Mouse (Mus musculus) lung, postnatal 4 days (tissue): Measurements from ENCODE around the gene Sft2d2.

Experiments
- DNase-seq, 2 experiments: peaks; one replicate each; pipeline ENCODE4 v3.0.0; 2021

The Sft2d2 gene

DNA sequence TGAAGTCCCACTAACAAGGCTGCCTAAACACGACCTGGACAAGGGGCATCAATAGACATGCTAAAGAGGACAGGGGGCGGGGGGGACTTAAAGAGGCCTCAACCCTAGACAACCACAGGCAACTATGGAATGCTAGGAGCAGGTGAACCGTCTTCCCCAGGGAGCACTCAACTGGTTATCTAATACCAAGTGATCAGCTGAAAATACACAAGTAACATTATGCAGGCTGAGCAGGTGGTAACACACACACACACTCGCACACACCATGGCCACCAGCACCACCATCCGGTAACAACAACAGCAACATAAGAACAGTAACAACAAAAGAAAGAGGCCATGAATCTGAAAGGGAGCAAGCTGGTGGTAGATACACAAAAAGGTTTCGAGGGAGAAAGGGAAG is 4.2 kb downstream of the Sft2d2 start:
- no peak for DNase-seq

- DNase-seq, result no peak
These were observed 5.2 kb downstream of the Sft2d2 start for GRCm38 (mm10) chr1:165188806-165189580.

DNA sequence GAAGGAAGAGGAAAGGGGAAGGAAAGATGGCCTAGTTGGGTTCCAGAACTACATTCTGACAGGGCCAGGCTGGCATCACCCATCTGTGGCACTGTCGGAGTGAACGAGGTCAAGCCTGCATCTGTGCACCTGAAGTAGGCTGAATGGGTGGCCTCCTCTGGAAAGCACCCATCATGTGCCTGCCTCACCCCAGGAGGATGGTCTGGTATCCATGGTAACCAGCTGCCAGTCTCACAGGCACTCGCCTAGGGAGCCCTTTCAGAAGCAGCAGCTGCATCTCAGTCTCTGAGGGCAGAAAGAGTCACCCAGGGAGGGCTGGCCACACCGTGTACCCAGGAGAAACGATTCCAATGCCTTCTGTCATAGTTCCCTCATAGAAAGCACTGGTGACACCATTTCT is 6.9 kb downstream of the Sft2d2 start:
- no peak for DNase-seq

DNA sequence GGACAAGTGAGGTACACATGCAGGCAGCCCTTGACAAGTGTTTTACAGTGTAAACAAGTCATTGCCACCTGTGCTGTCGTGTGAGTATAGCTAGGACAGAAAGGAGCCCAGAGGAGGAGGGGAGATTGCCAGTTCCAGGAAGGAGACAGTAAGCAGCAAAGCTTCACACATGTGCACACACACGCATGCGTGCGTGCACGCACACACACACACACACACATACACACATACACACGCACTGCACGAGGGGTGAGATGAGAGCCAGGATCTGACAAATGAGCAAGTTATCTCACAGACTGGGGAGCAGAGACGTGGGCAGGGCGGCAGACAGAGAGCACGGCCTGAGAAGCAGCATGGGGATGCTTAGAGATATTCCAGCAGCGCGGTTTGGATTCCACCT is 7.7 kb downstream of the Sft2d2 start:
- no peak for DNase-seq

DNA sequence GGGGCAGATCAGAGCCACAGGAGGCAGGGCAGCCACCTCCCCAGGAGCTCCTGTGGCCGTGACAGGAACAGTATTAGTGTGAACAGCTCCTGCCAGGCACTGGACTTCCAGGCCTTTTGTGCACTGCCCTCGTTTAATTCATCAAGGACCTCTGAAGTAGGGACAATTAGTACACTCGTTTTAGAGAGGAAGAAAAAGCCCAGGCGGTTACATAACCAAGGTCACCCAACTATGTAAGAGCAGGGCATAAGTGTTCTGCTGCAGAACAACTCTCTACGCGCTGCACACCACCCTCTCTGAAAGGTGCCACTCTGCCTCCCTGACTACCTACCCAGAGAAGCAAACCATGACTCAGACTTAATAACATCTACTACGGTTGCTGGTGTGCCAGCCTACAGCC is 9.1 kb downstream of the Sft2d2 start:
- peak; percentile 29 to 55 for DNase-seq

GRCm38 (mm10) chr1:165184178-165184577 is 10.1 kb downstream of the Sft2d2 start:
- DNase-seq, result no peak

GRCm38 (mm10) chr1:165183400-165183799 is 10.8 kb downstream of the Sft2d2 start:
- peak; percentile 63 to 70 for DNase-seq

DNA sequence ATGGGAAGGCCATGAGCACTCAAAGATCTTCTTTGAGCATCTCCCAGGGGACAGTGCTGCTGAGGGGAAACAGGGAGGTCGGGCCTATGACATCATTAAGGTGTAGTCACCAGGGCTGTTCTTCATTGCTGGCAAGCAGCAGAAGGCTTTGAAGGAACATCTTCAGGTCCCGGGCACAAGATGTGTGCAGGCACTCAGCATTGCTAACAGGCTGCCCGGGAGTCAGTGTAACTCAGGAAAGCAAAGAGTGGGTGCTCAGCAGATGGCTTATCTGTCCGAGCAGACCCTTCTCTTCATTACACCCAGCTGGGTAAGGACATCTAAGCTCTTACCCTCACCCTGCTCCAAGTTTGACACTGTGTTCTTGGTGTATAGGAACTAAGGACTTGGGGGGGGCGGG is 14.9 kb downstream of the Sft2d2 start:
- no peak for DNase-seq

- DNase-seq, result no peak
These were observed 16.2 kb downstream of the Sft2d2 start for GRCm38 (mm10) chr1:165178075-165178474.

- no peak for DNase-seq
These were observed 20.1 kb downstream of the Sft2d2 start for GRCm38 (mm10) chr1:165174059-165174616.

DNA sequence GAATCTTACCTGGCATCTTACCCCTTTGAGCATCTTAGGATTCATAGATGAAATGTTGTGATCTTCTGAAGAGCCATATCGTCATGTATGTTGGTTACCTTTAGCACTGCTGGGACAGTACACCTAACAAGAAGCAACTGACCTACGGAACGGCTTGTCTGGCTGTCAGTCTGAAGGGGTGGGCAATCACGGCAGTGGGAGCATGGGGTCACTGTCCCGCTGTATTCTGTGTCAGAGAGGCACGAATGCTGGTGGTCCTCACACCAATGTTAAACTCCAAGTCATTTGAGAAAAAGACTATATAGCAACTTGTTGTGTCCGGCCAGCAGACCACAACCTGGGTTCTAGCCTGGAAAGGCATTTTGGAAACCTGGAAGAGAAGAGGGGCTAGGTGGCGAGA is 23.0 kb downstream of the Sft2d2 start:
- DNase-seq, result no peak

GRCm38 (mm10) chr1:165170157-165170556 is 24.1 kb downstream of the Sft2d2 start:
- no peak for DNase-seq

DNA sequence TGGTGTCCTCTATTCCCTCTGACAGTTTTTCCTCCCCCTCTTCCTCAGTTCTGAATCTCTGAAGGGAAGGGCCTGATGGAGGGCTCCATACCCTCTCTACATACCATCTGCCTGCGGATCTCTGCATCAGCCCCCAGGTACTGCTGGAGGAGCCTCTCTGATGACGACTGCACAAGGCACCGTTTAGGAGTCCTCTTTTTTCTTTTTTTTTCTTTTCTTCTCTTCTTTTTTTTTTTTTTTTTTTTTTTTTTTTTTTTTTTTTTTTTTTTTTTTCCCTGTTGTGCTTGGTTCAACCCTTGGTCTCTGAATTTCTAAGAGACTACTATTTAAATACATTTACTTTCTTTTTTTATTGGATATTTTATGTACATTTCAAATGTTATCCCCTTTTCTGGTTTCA is 24.8 kb downstream of the Sft2d2 start:
- no peak for DNase-seq

- no peak for DNase-seq
These were observed 29.3 kb downstream of the Sft2d2 start for GRCm38 (mm10) chr1:165164920-165165319.

GRCm38 (mm10) chr1:165160723-165161405 is 33.4 kb downstream of the Sft2d2 start, which contains the start of gene Tbx19:
Gene Tbx19 (minus strand): TSS chr1:165160773.
- DNase-seq, result no peak

- DNase-seq, result no peak
These were observed 35.4 kb downstream of the Sft2d2 start for GRCm38 (mm10) chr1:165158841-165159240.

- no peak for DNase-seq
These were observed 40.1 kb downstream of the Sft2d2 start for GRCm38 (mm10) chr1:165154162-165154561.

DNA sequence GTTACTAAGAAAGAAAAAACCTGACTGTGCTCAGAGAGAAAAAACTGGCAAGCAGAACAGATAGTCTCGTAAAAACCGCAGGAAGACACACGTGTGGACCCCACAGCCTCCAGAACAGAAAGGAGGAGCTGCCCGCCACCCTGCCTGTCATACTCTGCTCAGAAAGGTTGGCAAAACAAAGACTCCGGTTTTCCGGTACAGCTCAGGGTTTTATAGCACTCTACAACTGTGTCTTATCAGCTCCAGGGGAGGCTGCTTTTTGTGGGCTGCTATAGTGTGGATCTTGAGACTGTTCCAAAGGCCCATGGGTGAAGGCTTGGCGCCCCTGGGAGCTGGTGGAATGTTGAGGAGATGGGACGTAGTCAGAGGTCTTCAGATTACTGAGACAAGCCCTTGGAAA is 43.0 kb downstream of the Sft2d2 start:
- no peak for DNase-seq

DNA sequence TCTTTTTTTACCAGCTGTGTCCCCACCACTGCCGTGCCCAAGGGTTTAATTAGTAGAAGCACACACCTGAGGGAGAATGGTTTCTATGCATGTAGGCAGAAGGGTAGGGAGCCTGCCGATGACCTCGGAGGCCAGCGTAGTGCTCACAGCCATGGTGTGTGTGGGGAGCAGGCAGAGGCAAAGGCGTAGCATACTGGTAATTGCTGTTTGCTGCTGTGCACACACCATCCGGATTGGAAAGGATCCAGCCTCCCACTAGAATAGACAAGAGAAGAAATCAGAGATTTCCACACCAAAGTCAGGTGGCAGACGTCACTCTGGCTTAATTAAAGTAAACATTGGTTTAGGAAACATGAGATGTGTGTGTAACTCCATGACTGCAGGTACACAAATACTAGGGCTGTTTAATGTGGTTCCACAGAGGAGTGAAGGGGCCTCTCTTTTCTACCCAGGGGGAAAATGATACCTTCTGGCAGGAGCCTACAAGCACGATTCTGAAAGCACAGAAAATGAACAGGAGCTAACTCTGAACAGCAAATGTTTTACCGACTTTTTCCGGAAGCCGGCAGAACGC is 51.8 kb downstream of the Sft2d2 start:
- no peak for DNase-seq

GRCm38 (mm10) chr1:165140227-165140626 is 54.0 kb downstream of the Sft2d2 start:
- no peak for DNase-seq

- no peak for DNase-seq
These were observed 60.4 kb downstream of the Sft2d2 start for GRCm38 (mm10) chr1:165133858-165134257.

DNA sequence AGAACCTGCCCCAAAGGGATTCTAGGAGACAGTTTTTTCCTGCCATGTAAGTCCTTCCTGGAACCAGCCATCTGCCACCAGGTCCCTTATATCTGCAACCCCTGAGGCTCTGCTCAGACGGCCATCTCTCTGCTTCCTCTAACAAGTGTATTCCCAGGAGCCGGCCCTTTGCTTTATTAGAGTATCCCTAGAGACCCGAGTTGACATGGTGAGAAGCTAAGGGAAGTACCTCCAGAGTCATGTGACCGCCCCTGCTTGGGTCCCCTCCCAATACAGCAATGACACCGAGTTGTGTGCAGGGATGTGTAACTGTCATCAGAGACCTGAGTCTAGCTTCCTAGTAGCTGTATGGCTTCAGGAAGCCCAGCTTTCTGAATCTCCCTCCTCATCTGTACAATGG is 61.0 kb downstream of the Sft2d2 start:
- DNase-seq, result no peak

DNA sequence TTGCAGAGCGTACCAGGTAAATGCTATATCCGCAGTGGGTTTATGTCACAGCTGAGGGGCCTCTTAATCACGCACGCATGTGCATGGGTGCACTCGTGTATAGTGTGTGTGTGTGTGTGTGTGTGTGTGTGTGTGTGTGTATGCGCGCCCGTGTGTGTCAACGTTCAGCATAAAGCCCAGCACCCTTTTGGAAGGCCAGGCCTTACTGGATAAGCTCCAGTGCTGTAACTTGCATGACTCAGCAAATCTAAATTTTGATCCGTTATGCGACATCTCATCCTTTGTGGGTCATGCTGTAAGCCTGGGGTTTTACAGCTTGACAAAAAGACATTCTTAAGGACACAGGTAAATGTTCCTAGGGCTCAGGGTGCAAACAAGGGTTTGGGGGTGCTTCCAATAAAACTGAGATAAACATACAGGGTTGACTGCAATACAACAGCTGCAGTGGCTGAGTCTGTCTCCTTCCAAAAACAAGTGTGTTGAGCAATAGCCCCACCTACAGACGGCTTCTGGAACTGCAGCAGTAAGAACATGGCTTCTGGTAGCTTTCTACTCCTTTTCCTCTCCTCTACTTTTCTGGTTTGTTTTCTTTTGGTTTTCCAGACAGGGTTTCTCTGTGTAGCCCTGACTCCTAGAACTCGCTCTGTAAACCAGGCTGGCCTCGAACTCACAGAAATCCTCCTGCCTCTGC is 61.9 kb downstream of the Sft2d2 start:
- DNase-seq, result peak in 1 of 2 experiments; percentile 71
